Mouse (Mus musculus): Measurements from ENCODE around the gene Slc17a4. TPM values are rescaled to one million over a fixed set of nuclear protein-coding genes. Genes with fewer than 3 reads are reported as not detected.

Slc17a4 gene
- 1 to 10 TPM; 1.4 to 1.8 TPM for total RNA-seq (2021)
- long read RNA-seq, experiment 1, partial matches to known transcripts, result 0 of 1 reads
- long read RNA-seq, experiment 1, other reads (novel, unspliced or antisense), result 0 of 1 reads
- long read RNA-seq, experiment 2, partial matches to known transcripts, result 0 of 2 reads
- long read RNA-seq, experiment 2, other reads (novel, unspliced or antisense), result 1 of 2 reads

- DNase-seq (ENCODE audit: low spot score in 2 of 2), result no peak
Observed at GRCm38 (mm10) chr13:23914376-23915167, at the start of gene Slc17a4. TSS of gene Slc17a4 (minus strand) at chr13:23915009.

GRCm38 (mm10) chr13:23959776-23960175, 45.0 kb upstream of the Slc17a4 start:
- DNase-seq (ENCODE audit: low spot score in 2 of 2), result no peak

GRCm38 (mm10) chr13:23950928-23951327, 36.1 kb upstream of the Slc17a4 start:
- no peak for DNase-seq (ENCODE audit: low spot score in 2 of 2)

GRCm38 (mm10) chr13:23949484-23950246, 34.9 kb upstream of the Slc17a4 start:
- DNase-seq (ENCODE audit: low spot score in 2 of 2), result no peak

- no peak for DNase-seq (ENCODE audit: low spot score in 2 of 2)
Observed at GRCm38 (mm10) chr13:23946254-23946653, 31.4 kb upstream of the Slc17a4 start.

GRCm38 (mm10) chr13:23942861-23943260, 28.1 kb upstream of the Slc17a4 start:
- no peak for DNase-seq (ENCODE audit: low spot score in 2 of 2)

GRCm38 (mm10) chr13:23940291-23940690, 25.5 kb upstream of the Slc17a4 start:
- DNase-seq (ENCODE audit: low spot score in 2 of 2), result no peak

GRCm38 (mm10) chr13:23938699-23939098, 23.9 kb upstream of the Slc17a4 start:
- no peak for DNase-seq (ENCODE audit: low spot score in 2 of 2)

GRCm38 (mm10) chr13:23934211-23934520, 19.4 kb upstream of the Slc17a4 start, which contains the start of gene Hist1h2aa:
TSS of gene Hist1h2aa (plus strand) at chr13:23934462.
- no peak for DNase-seq (ENCODE audit: low spot score in 2 of 2)

GRCm38 (mm10) chr13:23933421-23934210, 18.8 kb upstream of the Slc17a4 start, which contains the start of gene Hist1h2ba:
TSS of gene Hist1h2ba (minus strand) at chr13:23934156.
- DNase-seq (ENCODE audit: low spot score in 2 of 2), result no peak

- DNase-seq (ENCODE audit: low spot score in 2 of 2), result no peak
Observed at GRCm38 (mm10) chr13:23930904-23931303, 16.1 kb upstream of the Slc17a4 start.

GRCm38 (mm10) chr13:23930461-23930860, 15.7 kb upstream of the Slc17a4 start:
- DNase-seq (ENCODE audit: low spot score in 2 of 2), result no peak

- DNase-seq (ENCODE audit: low spot score in 2 of 2), result no peak
Observed at GRCm38 (mm10) chr13:23928637-23929036, 13.8 kb upstream of the Slc17a4 start.

- DNase-seq (ENCODE audit: low spot score in 2 of 2), result no peak
Observed at GRCm38 (mm10) chr13:23925792-23926191, 11.0 kb upstream of the Slc17a4 start.

- no peak for DNase-seq (ENCODE audit: low spot score in 2 of 2)
Observed at GRCm38 (mm10) chr13:23917674-23918073, 2.9 kb upstream of the Slc17a4 start.

GRCm38 (mm10) chr13:23916132-23916531, 1.3 kb upstream of the Slc17a4 start:
- no peak for DNase-seq (ENCODE audit: low spot score in 2 of 2)

- DNase-seq (ENCODE audit: low spot score in 2 of 2), result no peak
Observed at GRCm38 (mm10) chr13:23913791-23914306, 960 bp downstream of the Slc17a4 start.

GRCm38 (mm10) chr13:23911335-23911734, 3.5 kb downstream of the Slc17a4 start:
- DNase-seq (ENCODE audit: low spot score in 2 of 2), result no peak

- DNase-seq (ENCODE audit: low spot score in 2 of 2), result no peak
Observed at GRCm38 (mm10) chr13:23910121-23910520, 4.7 kb downstream of the Slc17a4 start.

GRCm38 (mm10) chr13:23906906-23907305, 7.9 kb downstream of the Slc17a4 start:
- no peak for DNase-seq (ENCODE audit: low spot score in 2 of 2)

- DNase-seq (ENCODE audit: low spot score in 2 of 2), result no peak
Observed at GRCm38 (mm10) chr13:23898242-23898641, 16.6 kb downstream of the Slc17a4 start.
